Mouse (Mus musculus): ENCODE data around the gene Ift57. TPM values are rescaled to one million over a fixed set of nuclear protein-coding genes. Genes with fewer than 3 reads are reported as not detected.

Gene Ift57
- total RNA-seq, 1 experiment from 2014 or later, result 20.1 TPM

DNA sequence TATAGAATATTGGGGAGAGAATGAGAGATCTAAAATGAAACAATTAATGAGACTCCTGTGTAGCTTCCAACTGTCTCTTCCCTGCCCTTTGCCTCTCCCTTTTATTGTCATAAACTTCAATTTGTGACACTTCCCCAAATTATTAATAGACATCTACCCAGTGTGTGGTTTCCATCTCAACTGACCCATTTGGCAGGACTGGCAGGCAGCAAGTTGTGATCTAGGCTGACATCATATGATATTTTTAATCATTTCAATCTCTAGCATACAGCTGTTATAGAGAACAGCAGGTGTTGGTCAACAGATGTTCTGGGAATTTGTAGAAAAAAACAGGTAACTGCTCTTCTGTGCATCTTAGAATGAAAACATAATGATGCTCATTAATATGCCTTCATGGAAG lies 84.3 kb downstream of the Ift57 start:
- no peak for ATAC-seq (ENCODE audit: extremely low read depth, insufficient number of reproducible peaks, low FRiP score, poor library complexity, severe bottlenecking)

DNA sequence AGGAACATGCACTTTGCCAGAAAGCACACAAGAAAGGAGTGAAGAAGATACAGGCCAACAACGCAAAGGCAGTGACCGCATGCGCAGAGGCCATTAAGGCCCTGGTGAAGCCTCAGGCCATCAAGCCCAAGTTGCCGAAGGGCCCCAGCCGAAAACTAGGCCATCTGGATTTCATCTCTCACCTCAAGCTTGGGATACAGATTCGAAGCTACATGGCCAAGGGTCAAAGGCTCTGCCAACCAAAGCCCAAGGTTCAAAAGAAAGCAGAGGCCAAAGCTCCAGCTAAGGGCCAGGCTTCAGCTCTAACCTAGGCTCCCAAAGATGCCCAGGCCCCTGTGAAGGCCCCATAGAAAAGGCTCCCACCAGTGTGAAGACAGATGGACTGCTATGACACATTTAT lies 87.1 kb downstream of the Ift57 start:
- ATAC-seq (ENCODE audit: extremely low read depth, insufficient number of reproducible peaks, low FRiP score, poor library complexity, severe bottlenecking), result no peak

DNA sequence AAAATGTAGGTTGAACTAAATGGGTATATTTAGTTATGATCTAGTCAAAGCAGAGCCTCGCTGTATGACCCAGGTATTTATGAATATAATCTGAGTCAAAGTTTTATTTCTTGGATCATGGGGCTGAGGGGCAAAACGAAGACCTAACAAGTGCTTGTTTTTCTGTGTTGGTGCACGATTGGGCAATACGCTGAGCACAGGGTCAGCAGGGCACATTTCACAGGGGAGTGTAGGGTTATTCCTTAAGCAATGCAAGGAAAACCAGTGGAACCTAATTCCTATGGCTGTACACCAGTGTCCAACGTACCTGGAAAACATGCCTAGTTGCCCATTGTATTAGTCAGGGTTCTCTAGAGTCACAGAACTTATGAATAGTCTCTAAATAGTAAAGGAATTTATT lies 88.7 kb downstream of the Ift57 start:
- ATAC-seq (ENCODE audit: extremely low read depth, insufficient number of reproducible peaks, low FRiP score, poor library complexity, severe bottlenecking), result no peak

DNA sequence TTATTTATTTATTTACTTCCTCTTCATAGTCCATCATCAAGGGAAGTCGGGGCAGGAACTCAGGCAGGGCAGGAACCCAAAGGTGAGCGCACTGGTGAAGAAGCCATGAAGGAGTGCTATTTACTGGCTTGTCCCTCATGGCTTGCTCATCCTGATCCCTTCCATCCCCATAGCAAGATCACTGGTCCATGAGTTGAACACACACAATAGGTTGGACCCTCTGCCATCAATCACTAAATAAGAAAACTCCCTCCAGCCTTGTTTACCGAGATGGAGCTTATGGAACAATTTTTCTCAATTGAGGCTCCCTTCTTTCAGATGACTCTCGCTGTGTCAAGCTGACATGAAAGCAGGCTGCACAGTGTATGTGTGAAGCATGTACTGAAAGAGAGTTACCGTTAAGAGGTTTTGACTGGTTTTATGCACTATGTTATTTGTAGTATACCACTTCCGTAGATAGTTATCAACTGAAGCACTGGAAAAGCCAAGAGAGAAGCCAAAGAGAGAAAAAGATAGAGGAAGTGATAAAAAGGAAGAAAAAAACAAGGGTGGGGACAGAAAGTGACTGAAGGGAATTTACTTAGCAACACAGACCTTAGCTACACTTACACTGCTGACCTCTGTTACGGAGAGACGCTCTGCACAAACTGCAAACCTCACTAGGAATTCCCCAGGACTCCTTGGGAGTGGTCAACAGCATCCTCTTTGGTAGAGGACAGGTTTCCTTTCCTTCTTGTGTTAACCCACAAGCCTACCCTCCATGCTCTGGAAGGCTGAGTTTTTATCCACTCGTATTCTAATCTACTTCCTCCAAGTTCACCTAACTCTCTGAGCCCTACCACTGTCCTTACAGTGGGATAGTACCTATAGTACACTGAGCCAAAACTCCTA lies 91.8 kb downstream of the Ift57 start:
- 0 out of 2 replicates have a peak, but pooled peaks have one; percentile 25 for ATAC-seq (ENCODE audit: extremely low read depth, insufficient number of reproducible peaks, low FRiP score, poor library complexity, severe bottlenecking)

DNA sequence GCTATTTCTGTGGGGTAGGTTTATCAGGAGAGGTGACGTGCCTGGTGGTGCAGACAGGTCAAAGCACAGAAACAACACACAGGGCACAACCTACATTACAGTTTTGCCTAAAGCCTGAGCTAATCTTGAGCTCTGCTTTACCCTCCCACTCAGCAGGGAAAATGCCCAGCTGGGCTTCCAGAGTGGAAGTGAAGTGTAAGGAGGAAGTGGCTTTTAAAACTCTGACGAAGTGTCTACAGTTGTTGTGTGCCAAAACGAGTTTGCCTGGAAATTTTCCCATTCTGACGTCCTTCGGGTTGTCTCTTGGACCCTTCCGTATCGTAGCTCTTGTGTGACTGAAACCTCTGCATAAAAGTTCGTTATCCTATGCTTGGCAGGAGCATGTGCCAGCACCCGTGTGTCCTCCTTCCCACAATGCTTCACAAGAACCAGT lies 93.4 kb downstream of the Ift57 start:
- ATAC-seq (ENCODE audit: extremely low read depth, insufficient number of reproducible peaks, low FRiP score, poor library complexity, severe bottlenecking), result no peak

DNA sequence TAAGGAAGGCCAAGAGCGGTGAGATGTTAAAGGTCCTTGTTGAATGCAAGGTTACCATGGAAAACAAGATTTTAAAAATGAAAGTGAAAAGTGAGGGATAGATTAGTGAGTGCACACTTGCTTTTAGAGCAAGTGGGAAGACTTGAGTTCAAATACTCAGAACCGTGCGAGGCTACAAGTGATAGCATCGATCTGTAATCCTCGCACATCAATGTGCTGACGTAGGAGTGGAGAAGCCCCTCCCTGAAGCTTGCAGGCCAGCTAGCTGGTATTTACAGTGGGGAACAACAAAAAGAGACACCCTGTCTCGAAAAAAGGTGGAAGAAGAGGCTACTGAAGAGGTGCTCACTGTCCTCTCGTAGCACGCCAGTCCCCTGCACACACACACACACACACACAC lies 94.6 kb downstream of the Ift57 start:
- no peak for ATAC-seq (ENCODE audit: extremely low read depth, insufficient number of reproducible peaks, low FRiP score, poor library complexity, severe bottlenecking)

DNA sequence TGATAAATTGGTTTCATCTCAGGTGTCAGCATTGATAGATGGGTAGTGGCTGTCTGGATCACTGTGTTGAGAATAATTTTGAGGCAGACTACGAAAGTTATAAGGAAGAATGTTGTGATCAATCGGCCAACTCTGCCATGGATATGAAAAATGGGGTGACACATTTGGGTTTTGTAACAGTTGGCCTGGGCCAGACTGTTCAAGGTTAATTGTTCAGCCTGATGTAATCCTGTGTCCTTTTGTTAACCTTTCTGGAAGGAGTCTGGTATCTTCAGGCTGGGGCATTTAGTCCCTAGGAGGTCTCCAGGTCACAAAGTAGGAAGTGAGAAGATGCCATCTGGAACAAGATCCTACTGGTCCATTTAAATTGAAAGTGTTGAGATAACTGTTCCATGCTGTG lies 97.2 kb downstream of the Ift57 start:
- ATAC-seq (ENCODE audit: extremely low read depth, insufficient number of reproducible peaks, low FRiP score, poor library complexity, severe bottlenecking), result no peak

DNA sequence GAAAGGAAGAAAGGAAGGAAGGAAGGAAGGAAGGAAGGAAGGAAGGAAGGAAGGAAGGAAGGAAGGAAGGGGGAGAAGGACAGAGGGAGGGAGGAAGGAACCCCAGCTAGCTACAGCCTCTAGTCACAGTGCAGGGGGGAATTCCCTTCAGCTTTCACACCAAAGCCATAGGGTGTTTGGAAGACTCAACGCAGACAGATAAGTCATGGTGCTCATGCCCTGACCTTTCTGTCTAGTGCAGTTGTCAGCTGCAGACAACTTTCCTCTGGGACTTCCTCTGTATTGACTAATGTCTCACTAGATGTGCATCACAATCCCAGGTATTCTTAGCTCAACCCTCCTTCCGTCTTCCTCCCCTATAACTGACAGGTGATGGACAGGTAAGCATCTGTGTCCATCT lies 97.9 kb downstream of the Ift57 start:
- ATAC-seq (ENCODE audit: extremely low read depth, insufficient number of reproducible peaks, low FRiP score, poor library complexity, severe bottlenecking), result no peak

DNA sequence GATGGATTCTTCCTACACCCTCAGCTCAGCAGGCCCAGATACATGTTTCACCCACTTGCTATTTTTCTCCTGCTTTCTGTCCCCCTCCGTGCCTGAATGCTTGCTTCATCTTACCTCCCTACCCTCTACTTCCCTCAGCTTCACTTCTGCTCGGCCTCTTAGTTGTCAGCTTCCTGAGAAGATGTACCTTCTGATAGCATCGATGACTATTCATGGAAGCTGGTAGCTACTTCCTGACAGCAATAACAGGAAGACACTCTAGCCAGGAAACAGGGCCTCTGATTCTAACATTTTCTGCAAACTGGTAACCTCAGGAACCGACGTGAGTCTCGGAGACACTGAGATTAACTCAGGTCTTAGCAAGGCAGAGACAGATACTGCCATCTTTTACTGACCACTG lies 99.8 kb downstream of the Ift57 start:
- no peak for ATAC-seq (ENCODE audit: extremely low read depth, insufficient number of reproducible peaks, low FRiP score, poor library complexity, severe bottlenecking)

DNA sequence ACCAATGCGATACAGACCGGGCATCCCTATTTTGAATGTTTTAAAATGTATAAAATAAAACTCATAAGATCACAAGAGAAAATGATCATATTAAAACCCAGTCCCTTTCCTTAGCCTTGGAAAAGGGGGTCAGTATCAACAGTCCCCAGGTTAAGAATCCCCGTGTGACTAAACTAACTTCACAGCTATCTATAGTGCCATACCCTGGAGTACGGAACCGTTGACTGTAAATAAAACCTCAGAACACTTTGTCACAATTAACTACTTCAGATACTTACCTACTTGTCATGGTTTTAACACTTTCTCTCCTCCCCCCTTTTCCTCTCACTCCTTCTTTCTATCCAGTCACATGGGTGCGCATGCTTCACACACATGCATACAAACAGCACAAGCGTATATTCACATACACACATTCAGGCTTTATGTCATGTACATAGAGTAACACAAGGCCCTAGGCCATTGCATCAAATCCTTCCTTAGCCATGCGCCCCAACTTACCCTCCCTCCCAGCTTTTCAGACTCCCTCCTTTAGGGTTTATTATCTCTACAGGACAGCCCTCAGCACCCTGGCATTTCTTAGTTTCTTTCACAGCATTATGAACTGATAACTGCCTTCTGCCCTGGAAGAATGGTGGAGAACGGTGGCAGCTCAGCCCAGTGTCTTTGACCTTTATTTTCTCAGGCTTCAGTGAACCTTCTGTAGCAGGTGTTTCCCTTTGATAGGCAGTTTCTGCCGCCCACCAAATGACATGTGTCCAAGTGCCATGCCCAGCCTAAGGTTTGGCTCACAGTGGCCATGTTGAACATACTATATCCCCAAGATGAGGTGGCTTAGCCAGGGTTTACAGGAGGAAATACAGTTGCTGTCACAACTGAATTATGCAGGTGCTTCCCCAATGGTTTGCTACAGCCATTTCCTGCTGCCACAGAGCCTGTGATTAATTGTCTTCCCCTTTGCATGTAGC lies 100.8 kb downstream of the Ift57 start, which contains the start of gene Cd47:
TSS of gene Cd47 (plus strand) at position 937 of the 965 bp plus-strand sequence.
- peak; percentile 37; the same call in 1 of the 2 replicates for ATAC-seq (ENCODE audit: extremely low read depth, insufficient number of reproducible peaks, low FRiP score, poor library complexity, severe bottlenecking)

DNA sequence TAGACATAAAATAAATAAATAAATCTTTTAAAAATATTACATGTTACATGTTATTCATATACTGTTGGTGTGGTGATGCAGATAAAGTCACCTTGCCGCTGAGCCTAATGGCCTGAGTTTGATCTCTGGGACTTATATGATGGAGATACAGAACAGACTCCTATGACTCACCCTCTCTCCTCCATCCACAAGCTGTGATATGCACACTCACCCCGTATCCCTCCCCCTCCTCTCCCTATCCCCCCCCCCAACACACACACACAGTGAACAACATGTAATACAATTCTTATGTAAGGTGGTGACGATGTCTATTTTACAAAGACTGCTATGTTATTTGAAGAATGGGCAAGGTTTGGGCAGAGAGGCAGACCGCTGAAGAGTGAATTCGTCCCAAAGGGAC lies 102.0 kb downstream of the Ift57 start:
- no peak for ATAC-seq (ENCODE audit: extremely low read depth, insufficient number of reproducible peaks, low FRiP score, poor library complexity, severe bottlenecking)

DNA sequence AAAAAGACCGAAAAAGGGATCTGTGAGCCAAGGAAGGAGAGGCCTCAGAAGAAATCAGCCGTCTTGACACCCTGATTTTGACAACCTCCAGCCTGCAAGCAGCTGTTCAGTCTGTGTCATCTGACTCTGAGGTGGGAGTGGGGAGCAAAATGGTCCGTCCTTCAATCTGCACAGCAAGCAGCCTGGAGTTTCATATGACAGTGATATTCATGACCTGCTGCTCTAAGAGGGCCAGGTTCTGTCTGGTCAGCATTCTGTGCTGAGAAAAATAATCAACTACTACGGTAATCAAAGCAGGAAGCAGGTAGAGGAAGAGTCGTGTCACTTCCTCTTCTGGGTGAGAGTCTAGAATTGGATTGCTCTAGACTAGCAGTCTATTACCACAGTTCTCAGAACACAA lies 102.4 kb downstream of the Ift57 start:
- ATAC-seq (ENCODE audit: extremely low read depth, insufficient number of reproducible peaks, low FRiP score, poor library complexity, severe bottlenecking), result peak; percentile 79

DNA sequence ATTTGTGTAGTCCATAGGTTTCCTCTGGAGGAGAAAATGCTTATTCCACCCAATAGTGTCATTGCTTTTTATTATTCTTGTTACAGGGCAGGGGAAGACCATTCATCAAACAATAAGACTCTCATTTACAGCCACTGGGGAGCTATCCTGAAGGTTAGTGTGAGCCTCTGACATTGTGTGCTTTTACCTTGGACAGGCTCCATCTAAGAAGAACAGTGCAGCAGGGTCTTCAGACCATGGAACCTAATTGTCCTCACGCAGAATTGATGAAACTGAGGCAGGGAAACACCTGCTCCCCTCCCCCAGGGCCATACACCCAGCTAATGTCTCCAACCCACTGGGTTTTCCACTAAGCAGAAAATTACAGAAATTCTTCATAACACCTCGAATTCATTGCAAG lies 104.0 kb downstream of the Ift57 start:
- ATAC-seq (ENCODE audit: extremely low read depth, insufficient number of reproducible peaks, low FRiP score, poor library complexity, severe bottlenecking), result no peak

DNA sequence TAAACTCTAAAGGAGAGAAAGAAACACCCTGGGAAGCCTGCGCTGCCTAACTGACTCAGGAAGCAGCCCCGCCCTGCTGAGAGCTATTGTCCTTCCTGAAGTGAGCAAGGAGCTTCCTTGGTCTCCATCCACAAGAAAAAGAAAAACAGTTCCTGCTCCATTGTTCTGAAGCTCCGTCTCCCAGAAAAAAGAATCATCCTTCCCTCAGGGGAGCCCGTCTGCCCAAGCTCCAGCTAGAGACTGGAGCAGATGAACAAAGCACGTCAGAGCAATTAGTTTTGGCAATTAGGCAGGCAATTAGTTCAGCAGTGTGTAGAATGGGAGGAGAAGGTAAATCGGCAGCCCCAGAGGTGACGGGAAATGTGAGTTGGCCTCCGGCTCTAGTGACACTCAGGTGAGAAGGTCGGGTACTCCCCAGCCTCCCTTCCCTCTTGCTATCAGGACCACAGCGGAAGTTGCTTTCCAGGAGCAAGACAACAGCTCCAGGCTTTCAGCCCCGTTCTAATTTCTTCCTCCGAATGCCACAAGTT lies 105.0 kb downstream of the Ift57 start:
- ATAC-seq (ENCODE audit: extremely low read depth, insufficient number of reproducible peaks, low FRiP score, poor library complexity, severe bottlenecking), result no peak

DNA sequence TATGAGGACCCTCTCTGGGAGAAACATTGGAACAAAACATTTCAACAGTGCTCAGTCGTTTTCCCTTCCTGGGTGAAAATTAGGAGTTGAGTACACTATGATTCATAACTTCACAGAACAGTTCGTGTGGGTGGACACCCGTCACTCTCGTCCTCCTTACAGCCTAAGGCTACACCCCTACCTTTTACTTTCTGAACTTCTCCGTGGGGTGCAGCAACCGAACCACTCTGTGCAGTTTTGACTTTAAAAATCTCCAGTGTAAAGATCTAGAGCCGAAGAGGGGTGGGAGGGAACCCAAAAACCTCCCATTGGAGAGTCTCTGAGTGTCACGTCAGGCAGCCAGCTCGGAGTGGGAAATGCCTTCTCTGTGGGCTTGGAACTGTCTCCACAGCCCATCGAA lies 107.9 kb downstream of the Ift57 start:
- no peak for ATAC-seq (ENCODE audit: extremely low read depth, insufficient number of reproducible peaks, low FRiP score, poor library complexity, severe bottlenecking)

DNA sequence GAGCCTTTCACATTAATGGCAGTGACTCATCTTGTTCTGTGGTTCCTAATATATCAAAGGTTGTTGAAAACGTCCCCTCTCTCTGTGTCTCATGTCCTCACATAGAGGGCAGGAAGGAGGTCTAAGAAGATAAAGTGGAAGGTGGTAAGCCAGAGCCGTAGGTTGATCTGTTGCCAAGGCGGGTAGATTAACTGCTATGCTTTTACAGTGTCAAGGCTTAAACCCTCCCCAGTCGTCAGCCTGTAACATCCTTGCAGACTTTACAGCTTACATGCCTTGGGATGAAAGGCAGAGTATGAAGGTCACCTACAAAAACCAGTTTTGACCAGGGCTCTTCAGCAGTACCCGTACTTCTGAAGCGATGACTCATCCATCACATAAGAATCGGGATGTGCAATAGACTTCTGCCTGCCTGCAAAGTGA lies 108.4 kb downstream of the Ift57 start:
- no peak for ATAC-seq (ENCODE audit: extremely low read depth, insufficient number of reproducible peaks, low FRiP score, poor library complexity, severe bottlenecking)

DNA sequence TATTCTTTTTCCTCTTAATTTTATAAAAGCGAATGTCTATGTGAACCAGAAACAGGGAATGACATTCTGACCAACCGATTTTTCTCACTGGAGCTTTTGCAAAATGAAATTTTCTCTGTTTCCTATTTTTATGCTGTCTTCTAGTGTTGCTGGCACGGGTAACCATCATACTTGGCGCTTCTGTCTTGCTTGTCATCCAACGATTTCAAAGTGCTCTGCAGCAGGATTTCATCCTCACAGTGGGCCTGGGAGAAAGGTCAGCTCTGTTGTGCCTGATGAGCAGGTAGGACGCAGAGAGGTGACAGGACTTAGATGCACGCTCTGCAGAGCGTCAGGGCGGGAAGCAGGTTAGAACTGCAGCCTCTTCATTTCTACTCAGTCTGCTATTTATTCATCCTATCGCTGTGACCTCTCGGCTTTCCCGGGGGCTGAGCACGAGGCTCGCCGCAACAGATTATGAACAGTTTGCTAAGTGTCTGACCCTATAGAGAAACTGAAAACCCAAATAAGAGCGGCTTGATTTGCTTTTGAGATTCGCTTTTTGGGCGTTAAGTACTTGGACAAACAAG lies 108.9 kb downstream of the Ift57 start:
- ATAC-seq (ENCODE audit: extremely low read depth, insufficient number of reproducible peaks, low FRiP score, poor library complexity, severe bottlenecking), result no peak

DNA sequence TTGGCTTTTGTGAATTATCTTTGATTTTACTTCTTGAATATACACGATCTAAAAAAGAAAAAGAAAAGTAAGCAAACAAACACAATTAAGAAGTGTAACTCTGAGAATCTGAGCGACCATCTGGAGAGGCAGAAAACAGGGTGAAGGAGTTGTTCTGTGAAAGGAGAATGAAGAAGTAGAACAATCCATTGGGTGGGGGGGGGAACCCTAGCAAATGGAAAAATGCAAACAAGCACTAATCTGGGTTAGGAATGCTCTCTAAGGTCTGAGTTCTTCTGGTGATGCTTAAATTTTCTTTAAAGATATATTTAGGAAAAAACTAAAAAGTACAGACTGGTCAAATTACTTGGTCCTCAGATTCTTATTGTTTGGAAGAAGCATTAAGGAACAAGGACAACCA lies 112.9 kb downstream of the Ift57 start:
- ATAC-seq (ENCODE audit: extremely low read depth, insufficient number of reproducible peaks, low FRiP score, poor library complexity, severe bottlenecking), result no peak

Data from neutrophil, adult 5-6 weeks (primary cell).